Mouse (Mus musculus): Measurements from ENCODE around the gene Olfr155.
A peak's percentile ranks its signal among the peaks of the same experiment; 100 is the strongest.

The Olfr155 gene

DNA sequence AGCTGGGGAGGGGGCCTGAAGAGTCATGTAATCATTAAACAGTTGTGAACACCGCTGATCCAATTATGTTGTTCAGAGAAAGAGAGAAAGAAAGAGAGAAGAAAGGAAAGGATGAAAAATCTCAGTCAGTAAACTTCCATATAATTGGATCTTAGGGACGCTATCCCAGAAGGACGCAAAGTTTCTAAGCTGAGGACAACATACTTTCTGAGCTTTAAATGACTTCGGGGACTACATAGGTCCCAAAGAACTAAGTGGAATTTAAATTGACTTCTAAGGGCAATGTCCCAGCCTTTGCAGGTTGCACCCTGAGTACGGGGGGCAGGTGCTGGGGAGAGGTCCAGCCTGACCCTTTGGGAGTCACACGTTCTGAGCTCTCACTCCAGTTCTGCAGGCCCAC is at the start of gene Olfr155:
Olfr155 (plus strand) TSS at position 301 of the 400 bp plus-strand sequence.
- no peak for DNase-seq (ENCODE audit: low spot score)

DNA sequence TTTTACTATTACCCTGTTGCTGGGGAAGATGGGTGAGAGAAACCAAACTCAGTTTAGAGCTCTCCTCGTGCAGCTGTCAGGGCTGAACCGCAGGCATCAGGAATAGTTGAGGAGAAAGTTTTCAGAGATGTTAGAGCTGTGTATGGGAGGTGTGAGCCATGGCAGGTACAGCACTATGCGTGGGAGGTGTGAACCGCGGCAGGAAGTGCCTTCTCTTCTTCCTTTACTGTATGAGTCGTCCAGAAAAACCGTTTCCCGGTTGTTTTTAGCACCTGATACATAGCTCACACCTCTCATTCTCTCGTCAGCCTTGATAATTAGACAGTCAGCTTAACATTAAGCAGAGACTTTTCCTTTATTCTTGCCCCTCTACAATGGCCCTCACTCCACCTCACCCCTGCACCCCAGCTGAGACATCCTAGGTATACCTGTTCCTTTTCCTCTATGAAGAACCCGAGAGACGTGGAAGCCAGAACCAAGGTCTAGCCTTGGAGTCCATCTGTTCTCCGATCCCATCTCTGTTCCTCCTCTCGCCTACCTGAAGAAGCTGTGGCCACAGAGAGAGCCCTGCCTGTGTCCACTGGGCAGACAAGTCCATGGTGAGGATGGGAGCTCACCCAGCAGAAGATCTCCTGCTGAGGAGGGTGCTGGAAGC is 28.3 kb upstream of the Olfr155 start:
- DNase-seq (ENCODE audit: low spot score) = no peak

DNA sequence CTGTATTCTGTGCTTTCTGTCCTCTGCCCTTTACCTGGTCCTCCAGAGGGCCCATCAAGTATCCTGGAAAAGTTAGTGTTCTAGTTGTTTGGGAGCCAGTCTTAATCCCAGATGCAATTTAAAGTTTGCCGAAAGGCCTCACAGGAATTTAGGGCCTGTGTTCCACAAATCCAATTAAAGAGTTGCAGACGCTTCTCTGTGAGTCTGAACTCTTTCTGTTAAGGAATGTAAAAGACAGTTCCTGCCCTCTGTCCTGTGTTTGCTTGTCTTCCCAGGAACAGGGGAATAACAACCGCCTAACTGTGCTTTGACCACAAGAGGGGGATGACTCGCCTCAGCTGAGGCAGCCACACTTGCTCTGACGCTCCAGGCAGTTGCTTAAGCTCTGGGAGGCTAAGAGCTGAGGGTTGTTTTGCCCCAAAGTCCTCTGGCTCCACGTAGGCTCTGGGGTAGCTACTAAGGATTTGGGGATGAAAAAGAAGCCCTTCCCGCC is 27.5 kb upstream of the Olfr155 start, which contains the start of gene Olfr156:
Olfr156 (minus strand) TSS at position 51 of the 493 bp plus-strand sequence.
- peak; percentile 6 for DNase-seq (ENCODE audit: low spot score)

DNA sequence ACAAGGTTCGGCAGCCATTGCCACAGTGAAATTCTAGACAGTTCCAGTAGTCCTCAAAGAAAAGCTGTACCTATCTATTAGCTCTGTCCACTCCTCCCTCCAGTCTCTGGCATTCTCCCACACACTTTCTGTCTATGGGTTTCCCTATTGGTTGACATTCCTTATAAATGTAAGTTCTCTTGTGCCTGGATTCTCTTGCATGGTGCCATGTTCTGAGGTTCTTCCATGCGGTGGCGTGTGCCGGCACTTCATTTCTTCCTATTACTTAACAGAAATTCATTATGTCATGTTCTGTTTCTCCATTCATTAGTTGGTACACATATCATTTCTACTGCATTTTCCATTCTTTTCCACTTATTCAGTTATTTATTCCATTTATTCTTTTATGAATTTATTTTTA is 22.6 kb upstream of the Olfr155 start:
- no peak for DNase-seq (ENCODE audit: low spot score)

DNA sequence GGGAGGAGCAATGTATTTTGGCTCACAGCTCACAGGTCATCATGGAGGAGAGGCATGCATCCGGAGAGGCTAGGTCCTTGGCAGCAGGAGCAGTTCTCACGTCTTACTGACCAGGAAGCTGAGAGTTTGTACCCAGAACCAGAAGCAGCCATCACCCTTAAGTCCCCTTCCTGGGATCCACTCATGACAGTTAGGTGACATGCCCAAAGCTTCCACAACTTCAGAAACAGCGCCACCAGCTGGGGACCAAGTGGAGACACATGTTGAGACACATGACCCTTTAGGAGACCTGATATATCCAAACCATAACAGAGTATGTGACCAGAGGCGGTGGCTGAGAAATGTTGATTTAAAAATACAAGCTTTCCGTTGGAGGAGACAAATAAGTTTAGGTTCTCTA is 19.3 kb upstream of the Olfr155 start:
- no peak for DNase-seq (ENCODE audit: low spot score)

DNA sequence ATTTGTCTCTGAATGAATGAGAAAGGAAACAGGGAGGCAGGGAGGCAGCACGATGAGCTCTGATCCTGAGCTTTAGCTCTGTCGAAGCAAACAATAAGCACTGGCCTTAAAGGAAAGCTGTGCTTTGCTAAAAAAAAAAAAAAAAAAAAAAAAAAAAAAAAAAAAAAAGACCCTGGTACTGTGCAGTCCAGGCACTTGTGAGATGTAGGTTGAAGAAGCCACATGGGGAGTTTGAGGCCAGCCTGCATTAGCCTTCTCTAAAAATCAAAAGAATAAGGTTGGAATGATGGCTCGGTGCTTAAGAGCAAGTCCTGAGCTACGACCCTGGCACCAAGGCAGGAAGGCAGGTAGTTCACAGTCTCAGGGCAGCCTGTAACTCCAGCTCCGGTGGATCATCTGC is 17.6 kb upstream of the Olfr155 start:
- no peak for DNase-seq (ENCODE audit: low spot score)

DNA sequence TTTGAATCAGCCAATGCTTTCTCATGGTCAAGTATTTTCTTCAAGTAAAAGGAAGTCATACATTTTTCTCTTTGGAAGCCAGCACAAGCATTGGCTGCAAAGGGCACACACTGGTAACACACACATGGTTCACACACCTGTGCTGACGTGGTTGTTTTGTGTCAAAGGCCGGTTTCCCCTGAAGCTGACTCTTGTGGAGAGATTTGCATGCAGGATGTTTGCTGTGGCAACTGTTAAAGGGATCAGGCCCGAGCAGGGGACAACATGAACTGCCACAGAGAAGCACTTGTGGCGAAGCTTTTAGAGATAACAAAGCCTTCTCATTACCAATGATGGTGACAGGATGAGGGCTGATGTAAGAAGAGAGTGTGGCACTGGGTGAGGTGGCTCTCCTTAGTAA is 16.6 kb upstream of the Olfr155 start:
- no peak for DNase-seq (ENCODE audit: low spot score)

DNA sequence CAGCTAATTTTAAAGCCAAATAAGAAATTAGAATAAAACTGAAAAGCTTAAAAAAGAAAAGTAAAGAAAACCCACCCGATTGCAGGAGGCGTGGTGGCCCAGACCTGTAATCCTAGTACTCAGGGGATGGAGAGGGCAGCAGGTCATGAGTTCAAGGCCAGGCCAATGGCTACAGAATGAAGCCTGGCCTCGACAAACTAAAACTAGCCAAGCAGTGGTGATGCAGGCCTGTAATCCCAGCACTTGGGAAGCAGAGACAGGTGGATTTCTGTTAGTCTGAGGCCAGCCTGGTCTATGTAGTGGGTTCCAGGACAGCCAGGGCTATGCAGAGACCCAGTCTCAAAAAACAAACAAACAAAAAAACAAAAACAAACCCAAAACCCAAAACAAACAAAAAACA is 13.0 kb upstream of the Olfr155 start:
- no peak for DNase-seq (ENCODE audit: low spot score)

DNA sequence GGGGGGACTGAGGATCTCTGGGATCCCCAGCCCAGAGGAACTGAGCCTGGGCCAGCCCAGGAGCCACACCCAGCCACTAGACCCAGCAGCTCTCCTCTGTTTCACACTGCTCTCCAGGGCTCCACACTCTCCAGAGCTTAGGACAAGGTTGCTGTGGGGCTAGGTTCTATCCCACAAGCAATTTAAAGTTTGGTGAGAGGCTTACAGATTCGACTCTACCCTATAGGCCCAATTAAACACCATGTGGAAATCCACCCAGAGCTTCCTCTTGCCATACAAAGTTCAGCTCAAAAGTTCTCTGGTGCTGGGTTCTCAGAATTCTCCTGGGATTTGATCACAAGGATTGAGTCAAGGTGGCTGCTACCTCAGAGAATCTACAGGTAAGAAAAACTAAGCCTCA is 11.3 kb upstream of the Olfr155 start, which contains the start of gene Olfr157:
Olfr157 (minus strand) TSS at position 101 of the 400 bp plus-strand sequence.
- DNase-seq (ENCODE audit: low spot score) = no peak

DNA sequence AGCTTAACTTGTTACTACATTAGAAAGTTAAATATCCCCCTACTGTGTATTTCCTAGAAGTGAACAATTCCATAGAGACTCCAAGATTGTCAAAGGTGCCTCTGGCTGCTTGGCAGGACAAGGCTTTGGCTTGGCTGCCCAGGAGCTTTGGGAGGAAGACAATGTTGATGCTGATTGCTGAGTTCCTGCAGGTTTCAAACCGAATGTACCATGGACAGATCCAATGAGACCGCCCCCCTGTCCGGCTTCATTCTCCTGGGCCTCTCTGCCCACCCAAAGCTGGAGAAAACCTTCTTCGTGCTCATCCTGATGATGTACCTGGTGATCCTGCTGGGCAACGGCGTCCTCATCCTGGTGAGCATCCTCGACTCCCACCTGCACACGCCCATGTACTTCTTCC is 2.7 kb downstream of the Olfr155 start:
- no peak for DNase-seq (ENCODE audit: low spot score)

DNA sequence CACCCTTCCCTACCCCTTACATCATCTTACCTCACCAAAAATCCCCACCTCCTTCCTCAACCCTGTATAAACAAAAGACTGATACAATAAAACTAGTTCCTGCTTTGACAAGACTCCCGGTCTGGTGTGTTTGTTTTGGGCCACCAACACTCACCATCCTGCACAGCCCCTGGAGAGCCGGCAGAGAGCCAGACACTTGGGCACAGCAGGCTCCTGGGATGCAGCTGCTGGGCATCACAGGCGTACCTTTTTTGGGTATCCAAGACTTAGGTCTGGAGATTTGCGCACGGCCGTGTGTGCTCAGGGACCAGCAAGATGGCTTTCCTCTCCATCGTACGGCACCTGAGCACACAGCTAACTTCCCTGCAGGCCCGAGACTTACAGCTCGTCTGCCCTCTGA is 8.5 kb downstream of the Olfr155 start:
- DNase-seq (ENCODE audit: low spot score) = no peak

DNA sequence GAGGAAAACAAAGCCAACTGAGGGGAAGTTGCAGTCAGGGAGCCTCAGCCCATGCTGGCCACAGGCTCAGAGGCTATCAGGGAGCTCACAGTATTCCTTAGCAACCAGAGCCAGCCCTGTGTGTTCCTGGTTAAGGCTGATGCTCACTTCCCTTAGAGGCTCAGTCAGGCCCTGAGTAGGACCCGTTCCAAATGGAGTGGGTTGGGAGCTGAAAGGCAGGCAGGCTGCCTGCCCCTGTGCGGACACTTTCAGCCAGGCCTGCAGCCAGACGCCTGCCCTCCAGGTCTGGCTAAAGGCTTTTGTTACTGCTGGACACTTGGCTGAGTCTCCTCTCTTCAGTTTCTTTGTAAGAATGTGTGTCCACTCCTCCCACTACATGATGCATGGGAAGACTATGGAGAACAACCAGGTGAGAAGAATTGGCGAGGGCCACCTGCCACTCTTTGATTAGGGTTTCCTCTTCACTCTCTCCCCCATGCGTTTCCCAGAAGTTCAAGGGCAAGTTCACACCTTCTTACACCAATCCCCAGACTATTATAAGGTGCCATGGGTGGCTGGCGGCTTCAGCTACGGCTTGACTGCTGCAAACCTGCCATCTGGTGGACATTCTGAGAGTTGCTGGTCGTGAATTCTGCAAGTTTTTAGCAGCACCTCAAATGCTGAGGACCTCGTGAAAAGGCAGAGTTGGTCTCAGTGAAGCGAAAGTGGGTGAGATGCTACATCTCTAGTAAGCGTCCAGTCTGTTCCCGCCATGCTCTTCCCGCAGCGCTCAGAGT is 9.6 kb downstream of the Olfr155 start:
- DNase-seq (ENCODE audit: low spot score) = peak; percentile 63

DNA sequence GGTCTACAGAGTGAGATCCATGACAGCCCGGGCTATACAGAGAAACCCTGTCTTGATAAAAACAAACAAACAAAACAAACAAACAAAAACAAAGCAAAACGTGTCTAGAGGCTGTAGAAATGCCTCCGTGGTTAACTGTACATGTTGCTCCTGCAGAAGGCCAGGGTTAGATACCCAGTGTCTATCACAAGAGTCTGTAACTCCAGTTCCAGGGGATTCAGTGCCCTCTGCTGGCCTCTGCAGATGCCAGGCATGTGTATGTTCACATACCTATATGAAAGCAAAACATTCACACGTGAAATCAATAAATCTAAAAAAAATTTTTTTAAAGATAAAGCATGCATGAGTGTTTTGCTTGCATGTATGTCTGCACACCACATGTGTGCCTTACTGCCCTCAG is 11.9 kb downstream of the Olfr155 start:
- DNase-seq (ENCODE audit: low spot score) = no peak

DNA sequence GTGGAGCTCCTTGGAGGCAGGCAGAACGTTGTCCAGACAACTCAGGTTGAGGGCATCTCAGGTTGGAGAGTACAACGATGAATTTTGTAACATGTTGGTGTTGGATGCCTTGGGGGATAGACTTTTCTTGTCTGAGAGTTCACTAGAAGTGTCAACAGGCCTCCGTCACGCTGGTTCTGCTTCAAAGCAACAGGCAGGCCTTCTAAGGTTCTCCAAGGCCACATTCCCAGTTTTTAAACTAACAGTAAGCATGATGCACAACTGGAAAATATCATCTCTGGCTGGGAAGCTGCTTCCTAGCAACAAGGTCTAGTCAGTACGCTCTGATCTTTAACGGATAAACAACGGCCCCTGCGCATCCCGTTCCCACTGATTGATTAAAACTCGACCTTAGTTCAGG is 18.5 kb downstream of the Olfr155 start:
- no peak for DNase-seq (ENCODE audit: low spot score)

DNA sequence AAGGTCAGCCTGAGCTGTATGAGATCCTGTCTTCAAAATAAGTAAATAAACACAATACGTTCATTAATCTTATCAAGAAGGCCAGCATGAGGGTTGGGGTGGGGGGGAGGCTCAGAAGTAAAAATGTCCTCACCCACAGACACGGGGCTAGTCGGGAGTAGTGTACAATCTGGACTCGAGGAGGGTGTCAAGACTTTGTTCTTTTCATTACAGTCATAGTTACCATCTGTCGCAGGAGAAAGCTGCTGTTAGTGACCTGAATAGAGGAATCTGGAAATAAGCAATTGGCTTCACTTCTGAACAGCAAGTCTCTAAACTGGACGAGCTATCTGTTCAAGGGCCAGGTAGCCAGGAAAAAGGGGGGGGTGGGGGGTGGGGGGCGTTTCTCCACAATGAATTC is 23.1 kb downstream of the Olfr155 start:
- no peak for DNase-seq (ENCODE audit: low spot score)

DNA sequence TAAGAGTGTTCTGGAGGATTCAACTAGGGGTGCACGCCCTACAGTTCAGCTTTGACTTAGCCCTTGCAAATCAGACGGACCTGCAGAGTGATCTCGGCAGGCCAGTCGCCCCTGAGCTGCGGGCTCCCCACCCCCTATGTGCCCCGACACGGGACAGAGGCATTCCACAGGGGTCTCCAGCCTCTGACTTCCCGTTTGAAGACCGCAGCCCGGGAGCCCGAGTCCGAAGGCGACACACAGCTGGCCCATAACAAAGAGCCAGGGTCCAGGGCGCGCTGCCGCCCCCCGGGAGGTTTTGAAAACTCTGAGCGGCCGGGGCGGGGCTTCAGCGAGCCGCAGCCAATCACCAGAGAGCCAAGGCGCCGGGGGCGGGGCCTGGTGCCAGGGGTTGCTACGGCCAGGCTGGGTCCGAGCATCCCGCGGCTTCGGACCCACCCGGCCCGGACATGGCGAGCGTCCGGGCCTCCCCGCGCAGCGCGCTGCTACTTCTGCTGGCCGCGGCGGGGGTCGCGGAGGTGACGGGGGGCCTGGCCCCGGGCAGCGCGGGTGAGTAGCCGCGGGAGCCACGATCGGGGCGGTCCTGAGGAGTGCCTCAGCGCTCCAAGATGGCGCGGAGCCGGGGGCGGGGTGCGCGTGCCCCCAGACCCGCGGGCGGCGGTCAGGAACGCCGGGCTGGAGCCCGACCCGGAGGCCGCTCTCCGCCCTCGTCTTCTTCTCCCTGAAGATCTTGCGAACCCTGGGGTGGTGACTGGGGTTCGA is 24.0 kb downstream of the Olfr155 start, which contains the start of gene Reck:
Reck (plus strand) TSS at position 371 of the 759 bp plus-strand sequence.
- peak; percentile 77 for DNase-seq (ENCODE audit: low spot score)

DNA sequence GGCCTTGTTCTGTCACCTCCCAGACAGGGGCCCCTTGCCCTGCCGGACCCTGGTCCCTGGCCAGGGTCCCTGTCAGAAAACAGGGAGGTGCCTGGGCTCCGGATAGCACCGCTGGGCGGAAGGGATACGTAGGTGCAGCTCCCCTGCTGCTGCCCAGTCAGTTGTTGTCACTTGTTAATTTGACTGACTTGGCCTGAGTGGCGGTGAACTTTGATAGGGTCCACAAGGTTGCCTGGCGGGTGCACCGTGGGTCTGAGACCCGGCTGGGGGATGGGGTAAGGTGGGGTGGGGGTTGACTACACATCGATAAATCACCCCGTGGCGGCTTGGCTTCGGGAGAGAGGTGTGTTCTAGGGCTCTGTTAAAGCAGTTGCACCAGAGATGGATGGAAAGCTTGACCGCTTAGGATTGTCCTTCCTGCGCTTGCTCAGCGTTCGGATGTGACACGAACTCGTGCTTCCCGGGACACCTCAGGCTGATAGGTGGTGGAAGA is 24.6 kb downstream of the Olfr155 start:
- no peak for DNase-seq (ENCODE audit: low spot score)

DNA sequence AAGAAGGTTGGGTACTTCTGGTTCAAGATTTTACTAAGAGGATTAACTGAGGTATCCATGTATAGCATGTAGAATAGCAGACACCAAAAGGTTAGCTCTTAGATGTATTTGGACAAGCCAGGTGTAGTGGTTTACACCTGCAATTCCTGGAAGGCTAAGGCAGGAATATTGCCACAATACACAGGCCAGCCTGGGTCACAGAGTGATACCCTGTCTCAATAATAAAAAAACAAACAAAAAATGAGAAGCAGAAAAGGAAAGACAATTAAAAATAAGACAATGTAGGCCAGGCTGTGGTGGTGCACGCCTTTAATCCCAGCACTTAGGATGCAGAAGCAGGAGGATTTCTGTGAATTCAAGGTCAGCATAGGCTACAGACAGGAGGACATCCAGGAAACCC is 25.9 kb downstream of the Olfr155 start:
- no peak for DNase-seq (ENCODE audit: low spot score)

DNA sequence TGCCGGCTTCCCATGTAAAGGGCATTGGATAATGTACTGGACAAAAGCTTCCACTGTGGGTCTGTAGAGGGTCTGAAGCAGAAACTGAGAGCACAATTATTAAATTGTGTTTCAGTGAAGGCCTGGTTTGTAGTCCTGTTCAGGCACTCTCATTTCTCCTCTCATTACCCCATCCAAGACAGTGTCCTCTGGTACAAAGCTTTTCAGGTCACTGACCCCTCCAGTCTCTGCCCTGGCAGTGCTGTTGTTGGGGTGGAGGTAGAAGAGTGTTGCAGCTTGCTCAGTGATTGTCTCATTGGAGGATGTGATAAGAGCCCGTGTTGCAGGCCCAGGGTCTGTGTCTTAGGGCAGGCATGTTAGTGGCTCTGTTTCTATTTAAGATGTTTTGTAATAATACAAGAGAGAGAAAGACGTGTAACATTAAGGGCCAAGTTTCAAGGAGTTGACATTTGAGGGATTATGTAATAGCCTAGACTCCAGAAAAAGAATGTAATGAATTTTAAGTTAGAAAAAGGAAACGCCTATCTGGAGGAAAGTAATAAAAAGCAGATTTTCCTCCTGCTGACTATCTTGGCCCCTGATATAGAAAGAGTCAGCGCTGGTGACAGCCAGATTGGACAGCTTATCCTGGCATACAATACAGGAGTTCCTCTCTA is 26.9 kb downstream of the Olfr155 start:
- no peak for DNase-seq (ENCODE audit: low spot score)

DNA sequence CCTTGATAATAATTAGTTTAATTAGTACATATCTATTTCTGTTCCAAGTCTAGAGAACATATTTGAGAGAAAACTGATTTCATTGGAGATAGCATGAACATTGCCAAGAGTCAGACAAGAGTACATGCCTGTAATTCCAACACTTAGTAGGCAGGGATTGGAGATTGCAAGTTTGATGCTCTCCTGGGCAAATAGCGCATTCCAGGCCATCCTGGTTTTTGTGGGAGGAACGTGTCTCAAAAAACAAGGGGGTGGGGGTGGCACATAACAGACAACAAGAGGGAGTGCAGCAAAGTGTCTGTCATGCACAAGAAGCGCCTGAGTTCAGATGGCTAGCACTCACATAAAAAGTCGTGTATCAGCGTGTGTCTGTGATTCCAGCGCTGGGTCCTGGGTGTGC is 28.2 kb downstream of the Olfr155 start:
- DNase-seq (ENCODE audit: low spot score) = no peak

DNA sequence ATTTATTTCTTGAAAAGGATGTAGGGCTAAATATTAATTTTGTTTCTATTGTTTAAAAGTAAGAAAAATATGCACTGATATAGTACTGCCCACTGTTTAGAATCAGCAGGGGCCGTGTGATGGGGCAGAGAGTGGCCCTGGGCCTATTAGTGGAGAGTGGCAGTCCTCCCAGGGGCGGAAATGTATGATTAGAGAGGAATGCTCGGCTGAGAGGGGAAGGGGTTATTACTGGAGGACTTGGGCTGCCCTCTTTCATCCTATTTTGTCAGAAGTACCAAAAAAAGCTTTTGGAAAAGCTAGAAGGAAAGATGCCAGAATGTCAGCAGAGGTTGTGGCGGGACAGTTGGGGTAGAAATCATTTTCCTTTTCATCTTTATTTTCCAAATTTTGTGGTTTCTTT is 32.8 kb downstream of the Olfr155 start:
- no peak for DNase-seq (ENCODE audit: low spot score)

DNA sequence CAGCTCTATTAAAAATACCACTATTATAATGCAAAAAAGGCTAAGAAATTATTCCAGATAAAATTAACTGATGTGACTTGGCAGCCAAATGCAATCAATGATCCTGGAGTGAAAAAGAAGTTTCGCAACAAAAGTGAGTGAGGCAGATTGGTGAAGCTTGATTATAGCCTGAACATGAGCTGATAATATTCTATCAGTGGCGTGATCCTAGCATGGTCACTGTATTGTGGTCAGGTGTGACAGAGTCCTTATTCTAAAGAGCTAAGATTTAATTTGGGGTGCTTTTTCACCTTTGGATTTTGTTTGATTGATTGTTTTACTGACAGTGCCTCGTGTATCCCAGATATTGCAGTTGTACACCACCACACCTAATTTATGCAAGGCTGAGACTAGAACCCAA is 39.9 kb downstream of the Olfr155 start:
- no peak for DNase-seq (ENCODE audit: low spot score)

All from urinary bladder, postnatal 25 days (tissue).